Mouse (Mus musculus): ENCODE measurements around the gene Eef1a2. TPM values are rescaled to one million over a fixed set of nuclear protein-coding genes. Genes with fewer than 3 reads are reported as not detected.

The Eef1a2 gene
- polyA plus RNA-seq, 1 experiment from 2014 or later: 0.17 TPM

DNA sequence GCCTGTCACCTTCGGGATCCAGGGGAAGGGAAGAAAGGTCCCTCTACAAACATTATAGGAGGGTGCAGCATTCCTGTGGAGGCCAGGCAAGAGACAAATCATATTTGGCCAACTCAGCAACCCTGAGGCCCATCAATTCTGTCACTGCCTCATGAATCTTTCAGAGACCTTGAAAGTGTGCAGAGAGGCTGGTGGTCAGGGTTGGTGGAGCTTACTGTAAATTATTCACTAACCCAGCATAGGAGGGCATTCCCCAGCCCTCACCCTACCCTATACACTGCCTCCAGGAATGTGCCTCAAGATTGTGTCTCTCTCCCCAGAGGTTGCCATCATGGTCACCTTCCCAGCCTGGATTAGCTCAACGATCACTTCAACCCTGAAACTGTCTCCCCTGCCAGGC lies 12.1 kb downstream of the Eef1a2 start:
- H3K9ac ChIP-seq (ENCODE audit: low read length): no peak overlapping the region

GRCm38 (mm10) chr2:181143509-181144276 lies 13.1 kb downstream of the Eef1a2 start:
- Histone ChIP-seq H3K27ac (ENCODE audit: low read length) (no peak overlapping the region), H3K27me3 (ENCODE audit: control insufficient read depth, insufficient read depth, low read length) (peaks cover 6% of the 10 kb centered on the region; the same call in 1 of the 2 replicates), H3K4me2 (ENCODE audit: low read depth, low read length) (no peak overlapping the region), H3K9ac (ENCODE audit: low read length) (no peak overlapping the region), H3K9me3 (replicated peaks; ENCODE audit: control insufficient read depth, low read length) (no peaks in the 10 kb centered on the region), H3K4me3 (replicated peaks; ENCODE audit: low read length) (no peak overlapping the region), H3K36me3 (ENCODE audit: control insufficient read depth, insufficient read depth, low read length) (no peaks in the 10 kb centered on the region), H3K4me1 (ENCODE audit: control insufficient read depth, insufficient read depth, low read length) (peaks cover 4% of the 10 kb centered on the region; the same call in 1 of the 2 replicates)
- no peak for ATAC-seq (ENCODE audit: insufficient read depth, low FRiP score)
- WGBS: 58% methylated on average over 2 of the region's 2 CpGs

More for the DNA sequence above, 12.1 kb downstream of the Eef1a2 start:
- Histone ChIP-seq H3K27ac (ENCODE audit: low read length) (no peak overlapping the region), H3K9me3 (replicated peaks; ENCODE audit: control insufficient read depth, low read length) (no peaks in the 10 kb centered on the region), H3K4me3 (replicated peaks; ENCODE audit: low read length) (no peak overlapping the region), H3K4me1 (ENCODE audit: control insufficient read depth, insufficient read depth, low read length) (peaks cover 4% of the 10 kb centered on the region; the same call in 1 of the 2 replicates), H3K36me3 (ENCODE audit: control insufficient read depth, insufficient read depth, low read length) (no peaks in the 10 kb centered on the region), H3K4me2 (ENCODE audit: low read depth, low read length) (no peak overlapping the region), H3K27me3 (ENCODE audit: control insufficient read depth, insufficient read depth, low read length) (peaks cover 10% of the 10 kb centered on the region; the same call in 1 of the 2 replicates)
- ATAC-seq (ENCODE audit: insufficient read depth, low FRiP score): no peak
- 74% methylated on average over 2 of the region's 2 CpGs for WGBS

- Histone ChIP-seq H3K4me3 (replicated peaks; ENCODE audit: low read length) (no peak overlapping the region), H3K27ac (ENCODE audit: low read length) (no peak overlapping the region), H3K27me3 (ENCODE audit: control insufficient read depth, insufficient read depth, low read length) (peaks cover 10% of the 10 kb centered on the region; the same call in 1 of the 2 replicates), H3K9ac (ENCODE audit: low read length) (no peak overlapping the region), H3K4me2 (ENCODE audit: low read depth, low read length) (no peak overlapping the region), H3K36me3 (ENCODE audit: control insufficient read depth, insufficient read depth, low read length) (no peaks in the 10 kb centered on the region), H3K9me3 (replicated peaks; ENCODE audit: control insufficient read depth, low read length) (no peaks in the 10 kb centered on the region), H3K4me1 (ENCODE audit: control insufficient read depth, insufficient read depth, low read length) (peaks cover 1% of the 10 kb centered on the region; the same call in 1 of the 2 replicates)
- no peak for ATAC-seq (ENCODE audit: insufficient read depth, low FRiP score)
- WGBS: 59% methylated on average over 8 of the region's 8 CpGs
Measured at GRCm38 (mm10) chr2:181142703-181143135, 14.1 kb downstream of the Eef1a2 start.

GRCm38 (mm10) chr2:181139641-181140193 lies 17.1 kb downstream of the Eef1a2 start:
- ATAC-seq (ENCODE audit: insufficient read depth, low FRiP score): no peak
- no peak overlapping the region for H3K4me2 ChIP-seq (ENCODE audit: low read depth, low read length)
- H3K27me3 ChIP-seq (ENCODE audit: control insufficient read depth, insufficient read depth, low read length): peaks cover 23% of the 10 kb centered on the region
- H3K9me3 ChIP-seq (replicated peaks; ENCODE audit: control insufficient read depth, low read length): no peaks in the 10 kb centered on the region
- no peak overlapping the region for H3K9ac ChIP-seq (ENCODE audit: low read length)
- H3K4me1 ChIP-seq (ENCODE audit: control insufficient read depth, insufficient read depth, low read length): no peaks in the 10 kb centered on the region; the same call in 1 of the 2 replicates
- 86% methylated on average over 5 of the region's 5 CpGs for WGBS
- H3K4me3 ChIP-seq (replicated peaks; ENCODE audit: low read length): no peak overlapping the region
- no peaks in the 10 kb centered on the region for H3K36me3 ChIP-seq (ENCODE audit: control insufficient read depth, insufficient read depth, low read length)
- H3K27ac ChIP-seq (ENCODE audit: low read length): no peak overlapping the region

GRCm38 (mm10) chr2:181136934-181137333 lies 19.9 kb downstream of the Eef1a2 start:
- no peak overlapping the region for H3K4me2 ChIP-seq (ENCODE audit: low read depth, low read length)
- WGBS: under 1% methylated on average over 6 of the region's 6 CpGs

DNA sequence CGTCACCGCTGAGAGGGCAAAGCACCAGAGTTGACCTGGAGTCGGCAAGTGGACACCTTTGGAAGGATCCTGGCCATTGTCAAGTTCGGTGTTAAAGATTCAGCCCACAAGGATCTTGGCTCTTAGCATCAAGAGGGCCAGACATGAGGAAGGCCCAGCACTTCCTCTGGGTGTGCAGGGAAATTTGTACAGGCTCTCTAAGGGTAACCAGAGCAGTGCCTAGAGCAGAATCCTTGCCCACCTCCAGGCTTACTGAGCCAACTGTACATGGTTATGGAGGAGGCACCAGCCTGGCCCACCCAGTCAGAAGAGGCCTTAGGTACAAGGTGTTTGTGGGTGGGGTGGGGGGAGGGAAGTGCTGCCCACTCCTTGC lies 21.4 kb downstream of the Eef1a2 start:
- Histone ChIP-seq H3K27me3 (ENCODE audit: control insufficient read depth, insufficient read depth, low read length) (peaks cover 47% of the 10 kb centered on the region), H3K4me2 (ENCODE audit: low read depth, low read length) (peak overlapping the region; percentile 64; the same call in 1 of the 2 replicates), H3K36me3 (ENCODE audit: control insufficient read depth, insufficient read depth, low read length) (no peaks in the 10 kb centered on the region), H3K4me1 (ENCODE audit: control insufficient read depth, insufficient read depth, low read length) (no peaks in the 10 kb centered on the region; the same call in 1 of the 2 replicates), H3K9me3 (replicated peaks; ENCODE audit: control insufficient read depth, low read length) (no peaks in the 10 kb centered on the region), H3K27ac (ENCODE audit: low read length) (no peak overlapping the region), H3K4me3 (replicated peaks; ENCODE audit: low read length) (peak overlapping the region; percentile 46; the same call in 1 of the 2 replicates), H3K9ac (ENCODE audit: low read length) (no peak overlapping the region)
- no peak for ATAC-seq (ENCODE audit: insufficient read depth, low FRiP score)
- 10% methylated on average over 4 of the region's 4 CpGs for WGBS

More at GRCm38 (mm10) chr2:181136934-181137333, 19.9 kb downstream of the Eef1a2 start:
- H3K9ac ChIP-seq (ENCODE audit: low read length): no peak overlapping the region
- peaks cover 45% of the 10 kb centered on the region for H3K27me3 ChIP-seq (ENCODE audit: control insufficient read depth, insufficient read depth, low read length)
- H3K4me1 ChIP-seq (ENCODE audit: control insufficient read depth, insufficient read depth, low read length): no peaks in the 10 kb centered on the region; the same call in 1 of the 2 replicates
- H3K4me3 ChIP-seq (replicated peaks; ENCODE audit: low read length): no peak overlapping the region
- no peaks in the 10 kb centered on the region for H3K36me3 ChIP-seq (ENCODE audit: control insufficient read depth, insufficient read depth, low read length)
- no peak overlapping the region for H3K27ac ChIP-seq (ENCODE audit: low read length)
- no peaks in the 10 kb centered on the region for H3K9me3 ChIP-seq (replicated peaks; ENCODE audit: control insufficient read depth, low read length)
- no peak for ATAC-seq (ENCODE audit: insufficient read depth, low FRiP score)

DNA sequence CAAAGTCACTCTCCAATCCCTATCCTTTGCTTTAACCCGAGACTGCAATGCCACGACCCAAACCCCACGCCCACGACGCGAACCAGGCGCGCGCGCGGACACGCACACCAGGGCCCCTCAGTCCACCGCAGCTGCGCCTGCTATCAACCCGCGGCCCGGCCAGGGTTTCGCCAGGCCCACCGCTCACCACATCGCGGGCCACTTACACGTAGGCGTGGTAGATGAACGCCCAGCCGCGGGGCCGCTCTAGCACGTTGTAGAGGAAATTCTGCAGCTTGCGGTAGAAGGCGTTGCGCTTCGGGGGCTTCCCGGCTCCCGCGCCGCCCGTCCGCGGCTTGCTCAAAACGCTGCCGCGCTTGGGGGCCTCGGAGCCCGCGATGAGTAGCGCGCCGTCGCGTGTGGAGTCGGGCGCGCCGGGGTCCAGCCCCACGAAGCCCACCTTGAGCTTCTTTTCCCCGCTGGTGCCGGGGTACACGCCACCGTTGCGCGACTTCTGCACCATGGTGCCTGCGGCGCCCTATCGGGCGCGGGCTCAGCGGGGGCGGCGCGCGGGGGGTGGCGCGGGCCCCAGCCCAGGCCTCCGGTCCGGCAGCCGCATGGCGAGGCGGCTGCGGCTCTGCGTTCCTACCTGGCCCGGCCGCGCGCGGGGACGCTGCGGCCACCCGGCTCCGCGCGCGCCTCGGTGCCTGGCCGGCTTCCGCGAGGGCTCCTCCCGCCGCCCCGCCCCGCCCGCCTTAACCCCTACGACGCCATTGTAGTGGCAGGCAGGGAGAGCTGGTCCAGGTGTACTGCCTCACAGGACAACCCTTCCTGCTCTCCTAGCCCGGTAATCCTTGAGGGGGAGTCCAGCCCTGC lies 22.0 kb downstream of the Eef1a2 start, which contains the start of gene Kcnq2:
Kcnq2 (minus strand) TSS at position 710 of the 855 bp plus-strand sequence.
- Histone ChIP-seq H3K36me3 (ENCODE audit: control insufficient read depth, insufficient read depth, low read length) (no peaks in the 10 kb centered on the region), H3K27me3 (ENCODE audit: control insufficient read depth, insufficient read depth, low read length) (peaks cover 47% of the 10 kb centered on the region), H3K9ac (ENCODE audit: low read length) (no peak within 1 kb of the TSS), H3K9me3 (replicated peaks; ENCODE audit: control insufficient read depth, low read length) (no peaks in the 10 kb centered on the region), H3K4me2 (ENCODE audit: low read depth, low read length) (peak within 1 kb of the TSS; percentile 64), H3K4me3 (replicated peaks; ENCODE audit: low read length) (peak within 1 kb of the TSS; percentile 46), H3K27ac (ENCODE audit: low read length) (no peak within 1 kb of the TSS), H3K4me1 (ENCODE audit: control insufficient read depth, insufficient read depth, low read length) (no peaks in the 10 kb centered on the region; the same call in 1 of the 2 replicates)
- WGBS: under 1% methylated on average over 104 of the region's 104 CpGs
- peak; percentile 33; the same call in 1 of the 2 replicates for ATAC-seq (ENCODE audit: insufficient read depth, low FRiP score)

GRCm38 (mm10) chr2:181133837-181134590 lies 22.8 kb downstream of the Eef1a2 start:
- peak; percentile 17; the same call in 1 of the 2 replicates for ATAC-seq (ENCODE audit: insufficient read depth, low FRiP score)
- Histone ChIP-seq H3K27me3 (ENCODE audit: control insufficient read depth, insufficient read depth, low read length) (peaks cover 47% of the 10 kb centered on the region), H3K9me3 (replicated peaks; ENCODE audit: control insufficient read depth, low read length) (no peaks in the 10 kb centered on the region), H3K4me3 (replicated peaks; ENCODE audit: low read length) (peak overlapping the region; percentile 46), H3K9ac (ENCODE audit: low read length) (no peak overlapping the region), H3K27ac (ENCODE audit: low read length) (no peak overlapping the region), H3K4me1 (ENCODE audit: control insufficient read depth, insufficient read depth, low read length) (no peaks in the 10 kb centered on the region; the same call in 1 of the 2 replicates), H3K36me3 (ENCODE audit: control insufficient read depth, insufficient read depth, low read length) (no peaks in the 10 kb centered on the region), H3K4me2 (ENCODE audit: low read depth, low read length) (peak overlapping the region; percentile 64)
- 8% methylated on average over 21 of the region's 22 CpGs for WGBS
